Mouse (Mus musculus): ENCODE measurements around the gene Ano1. TPM values are rescaled to one million over a fixed set of nuclear protein-coding genes. Genes with fewer than 3 reads are reported as not detected.

Ano1 gene
- total RNA-seq, 1 experiment from 2014 or later, result not detected

DNA sequence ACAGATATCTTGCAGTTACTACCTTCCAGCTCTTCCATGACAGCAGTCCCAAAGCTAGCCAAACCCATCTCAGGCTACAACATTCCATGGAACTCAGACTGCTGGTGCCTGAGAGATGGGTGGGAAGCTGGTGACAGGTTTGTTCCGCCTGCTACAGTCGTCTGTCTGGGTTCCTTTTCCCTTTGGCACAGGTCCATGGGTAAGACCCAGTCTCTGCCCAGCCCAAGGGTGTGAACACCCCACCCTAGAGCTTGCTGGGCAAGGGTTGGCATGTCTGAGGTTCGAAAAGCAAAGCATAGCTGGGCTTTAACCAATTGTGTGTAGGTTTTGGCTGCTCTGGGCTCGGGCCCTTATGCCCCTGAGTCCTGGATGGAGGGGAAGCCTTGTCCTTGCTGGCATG is 139.4 kb downstream of the Ano1 start:
- ATAC-seq (ENCODE audit: extremely low read depth, insufficient number of reproducible peaks, low FRiP score, poor library complexity, severe bottlenecking), result no peak

DNA sequence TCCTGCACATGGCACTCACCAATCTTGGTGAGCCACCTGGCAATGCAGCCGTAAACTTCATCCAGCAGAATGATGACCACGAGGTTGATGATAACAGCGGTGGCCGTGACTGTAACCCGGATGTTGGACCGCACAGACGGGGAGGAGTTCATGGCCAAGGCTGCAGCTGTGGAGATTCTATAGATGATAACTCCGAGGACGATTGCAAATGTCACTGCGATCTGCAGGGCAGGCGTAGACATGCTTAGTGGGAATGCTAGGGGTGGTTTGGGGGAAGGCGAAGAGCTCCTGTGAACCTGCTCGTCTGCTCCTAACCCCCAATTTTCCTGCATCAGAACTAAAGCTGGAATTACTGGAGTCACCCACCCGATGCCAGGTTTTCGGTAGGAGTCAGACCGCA is 140.2 kb downstream of the Ano1 start:
- no peak for ATAC-seq (ENCODE audit: extremely low read depth, insufficient number of reproducible peaks, low FRiP score, poor library complexity, severe bottlenecking)

DNA sequence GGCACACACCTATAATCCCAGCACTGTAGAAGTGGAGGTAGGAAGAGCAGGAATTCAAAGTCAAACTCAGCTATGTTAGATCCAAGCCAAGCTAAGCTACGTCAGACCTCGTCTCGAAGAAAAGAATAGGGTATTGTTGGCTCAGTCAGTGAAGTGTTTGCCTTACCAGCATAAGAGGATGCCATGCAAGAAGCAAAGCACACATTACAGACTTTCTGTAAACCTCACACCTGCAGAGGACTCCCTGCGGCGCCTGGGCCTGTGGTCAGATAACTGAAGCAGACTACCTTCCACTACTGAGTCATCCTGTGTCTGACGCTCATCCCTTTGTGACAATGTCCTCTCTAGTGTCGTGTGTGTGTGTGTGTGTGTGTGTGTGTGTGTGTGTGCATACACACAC is 142.2 kb downstream of the Ano1 start:
- no peak for ATAC-seq (ENCODE audit: extremely low read depth, insufficient number of reproducible peaks, low FRiP score, poor library complexity, severe bottlenecking)

DNA sequence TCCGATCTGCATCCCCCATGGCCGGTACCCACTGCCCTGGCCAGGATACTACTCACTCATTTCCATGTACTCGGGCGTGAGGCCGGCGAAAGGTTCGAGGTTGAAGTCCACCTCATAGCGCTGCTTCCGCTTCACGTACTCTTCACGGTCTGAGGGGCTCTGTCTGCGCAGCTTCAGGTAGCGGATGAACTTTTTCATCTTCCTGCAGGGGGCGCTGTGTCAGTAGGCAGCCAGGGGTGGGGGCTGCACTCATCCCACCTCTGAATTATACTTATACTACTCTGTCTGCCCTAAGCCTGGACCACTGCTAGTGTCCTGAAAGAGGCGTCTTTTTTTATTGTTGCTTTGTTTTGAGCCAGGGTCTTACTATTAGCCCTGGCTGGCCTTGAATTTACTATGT is 143.9 kb downstream of the Ano1 start:
- no peak for ATAC-seq (ENCODE audit: extremely low read depth, insufficient number of reproducible peaks, low FRiP score, poor library complexity, severe bottlenecking)

DNA sequence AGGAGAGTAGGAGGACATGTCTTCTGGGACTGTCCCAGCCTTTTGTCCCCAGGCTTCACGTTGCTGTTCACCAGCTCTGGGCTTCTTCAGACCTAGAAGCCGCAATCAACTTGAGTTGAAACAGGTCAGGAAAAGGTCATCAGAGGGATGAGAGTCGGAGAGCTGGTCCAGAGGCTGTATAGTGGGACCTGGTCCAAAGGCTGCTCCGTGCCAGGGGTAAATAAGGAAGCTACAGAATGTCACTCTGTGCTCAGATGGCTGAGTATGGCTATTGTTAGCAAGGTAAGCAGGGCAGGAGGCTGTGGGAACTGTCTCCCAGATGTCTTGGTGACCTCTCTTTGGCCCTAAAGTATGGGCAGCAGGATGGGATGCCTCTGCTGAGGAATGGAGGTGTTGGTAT is 147.0 kb downstream of the Ano1 start:
- no peak for ATAC-seq (ENCODE audit: extremely low read depth, insufficient number of reproducible peaks, low FRiP score, poor library complexity, severe bottlenecking)

DNA sequence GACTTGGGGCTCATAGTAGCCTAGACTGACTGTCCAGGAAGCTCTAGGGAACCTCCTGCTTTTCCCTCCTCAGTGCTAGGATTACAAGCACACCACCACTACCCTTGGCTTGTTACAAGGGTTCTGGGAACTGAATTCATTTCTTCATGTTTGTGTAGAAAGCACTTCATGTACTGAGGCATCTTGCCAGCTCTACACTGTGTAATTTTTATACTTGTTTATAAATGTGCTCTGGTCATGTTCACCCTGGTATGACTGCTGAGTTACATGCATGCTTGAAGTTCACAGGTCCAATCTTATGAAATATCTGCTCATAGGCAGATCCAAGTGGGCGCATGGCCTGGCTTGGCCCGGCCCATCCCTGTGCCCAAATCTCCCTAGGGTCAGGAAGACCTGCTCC is 147.5 kb downstream of the Ano1 start:
- ATAC-seq (ENCODE audit: extremely low read depth, insufficient number of reproducible peaks, low FRiP score, poor library complexity, severe bottlenecking), result no peak

DNA sequence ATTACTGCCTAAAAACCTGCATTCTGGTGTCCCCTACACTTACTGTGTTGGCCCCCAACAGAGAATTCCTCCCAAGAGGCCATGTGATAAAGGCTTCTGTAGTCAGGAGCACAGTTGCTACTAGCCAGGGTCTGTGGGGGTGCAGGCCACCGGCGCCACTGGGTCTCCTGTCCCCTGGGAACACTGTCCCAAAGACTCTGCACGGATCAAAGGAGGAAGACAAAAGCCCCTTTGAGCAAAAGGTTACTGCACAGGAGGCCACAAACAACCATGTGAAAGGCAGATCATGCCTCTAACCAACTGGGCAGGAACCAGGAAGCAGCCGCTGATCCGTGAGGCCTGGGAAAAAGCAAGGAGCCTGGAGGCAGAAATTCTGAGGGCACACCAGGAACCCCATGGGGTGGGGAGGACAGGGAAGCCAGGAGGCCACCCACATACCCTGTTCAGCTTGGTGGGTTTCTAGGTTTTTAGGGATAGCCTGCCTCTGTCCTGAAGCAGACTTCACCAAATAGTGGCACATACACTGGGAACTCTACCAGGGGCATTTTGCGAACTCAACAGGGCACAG is 151.4 kb downstream of the Ano1 start:
- ATAC-seq (ENCODE audit: extremely low read depth, insufficient number of reproducible peaks, low FRiP score, poor library complexity, severe bottlenecking), result no peak

DNA sequence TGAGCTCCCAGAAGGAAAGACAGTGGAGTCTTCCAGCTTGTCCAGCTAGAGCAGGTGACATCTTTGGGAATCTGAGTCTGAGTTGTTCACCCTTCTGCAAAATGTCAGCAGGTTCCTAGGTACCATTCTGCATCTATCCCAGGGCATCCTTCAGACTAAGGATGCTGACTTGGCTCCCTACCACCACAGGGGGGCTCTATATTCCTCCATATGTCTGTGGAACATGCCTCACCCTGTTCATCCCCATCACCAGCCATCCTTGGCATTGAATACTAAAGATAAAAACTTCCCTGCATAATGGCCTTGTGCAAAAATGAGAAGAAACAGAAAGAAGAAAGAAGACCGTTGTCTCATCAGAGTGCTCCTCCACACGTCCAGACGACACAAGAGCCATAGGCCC is 162.3 kb downstream of the Ano1 start:
- ATAC-seq (ENCODE audit: extremely low read depth, insufficient number of reproducible peaks, low FRiP score, poor library complexity, severe bottlenecking), result no peak

DNA sequence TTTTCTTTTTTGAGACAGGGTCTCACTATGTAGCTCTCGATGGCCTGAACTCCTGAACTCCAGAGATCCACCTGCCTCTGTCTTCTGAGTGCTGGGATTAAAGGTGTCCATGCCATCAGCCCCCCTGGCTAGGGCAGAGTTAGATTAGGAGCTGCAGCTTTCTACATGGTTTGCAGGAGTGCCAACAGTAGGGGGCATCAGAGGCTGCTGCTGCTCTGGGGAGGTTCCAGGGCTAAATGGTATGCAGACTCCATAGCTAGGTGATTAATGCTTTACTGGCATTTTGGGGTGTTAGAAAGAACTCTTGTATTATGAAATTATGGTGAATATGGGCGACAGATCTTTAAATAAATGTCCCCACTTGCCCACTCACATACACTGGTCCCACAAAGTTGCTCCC is 164.5 kb downstream of the Ano1 start:
- no peak for ATAC-seq (ENCODE audit: extremely low read depth, insufficient number of reproducible peaks, low FRiP score, poor library complexity, severe bottlenecking)

DNA sequence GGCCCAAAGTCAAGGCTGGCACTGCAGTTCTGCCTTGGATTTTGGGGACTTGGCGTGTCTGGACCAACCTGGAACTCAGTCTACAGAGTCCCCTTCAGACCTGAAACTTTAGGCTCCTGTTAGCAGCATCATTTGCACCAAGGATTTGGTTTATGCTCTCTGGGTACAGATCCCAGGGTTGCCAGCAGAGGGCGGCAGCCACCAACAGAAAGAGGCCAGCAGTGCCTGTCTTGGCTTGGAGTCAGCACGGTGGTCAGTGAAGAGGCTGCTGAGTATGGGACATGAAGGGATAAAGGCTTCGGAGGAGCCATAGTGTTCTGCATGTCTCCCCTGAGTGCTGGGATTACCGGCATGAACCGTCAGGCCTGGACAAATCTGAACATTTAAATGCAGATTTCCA is 166.1 kb downstream of the Ano1 start:
- ATAC-seq (ENCODE audit: extremely low read depth, insufficient number of reproducible peaks, low FRiP score, poor library complexity, severe bottlenecking), result no peak

DNA sequence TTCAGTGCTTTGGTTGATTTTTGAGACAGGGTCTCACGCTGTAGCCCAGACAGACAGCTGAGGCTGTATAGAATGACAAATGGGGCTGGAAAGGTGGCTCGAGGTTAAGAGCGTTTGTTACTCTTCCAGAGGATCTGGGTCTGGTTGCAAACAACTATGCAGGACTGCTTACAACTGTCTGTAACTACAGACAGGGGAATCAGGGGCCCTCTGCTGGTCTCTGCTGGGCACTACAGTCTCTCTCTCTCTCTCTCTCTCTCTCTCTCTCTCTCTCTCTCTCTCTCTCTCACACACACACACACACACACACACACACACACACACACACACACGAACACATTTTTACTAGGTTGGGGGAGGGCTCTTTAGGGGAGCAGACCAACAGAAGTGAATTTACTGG is 168.2 kb downstream of the Ano1 start:
- peak; percentile 37; the same call in 1 of the 2 replicates for ATAC-seq (ENCODE audit: extremely low read depth, insufficient number of reproducible peaks, low FRiP score, poor library complexity, severe bottlenecking)

DNA sequence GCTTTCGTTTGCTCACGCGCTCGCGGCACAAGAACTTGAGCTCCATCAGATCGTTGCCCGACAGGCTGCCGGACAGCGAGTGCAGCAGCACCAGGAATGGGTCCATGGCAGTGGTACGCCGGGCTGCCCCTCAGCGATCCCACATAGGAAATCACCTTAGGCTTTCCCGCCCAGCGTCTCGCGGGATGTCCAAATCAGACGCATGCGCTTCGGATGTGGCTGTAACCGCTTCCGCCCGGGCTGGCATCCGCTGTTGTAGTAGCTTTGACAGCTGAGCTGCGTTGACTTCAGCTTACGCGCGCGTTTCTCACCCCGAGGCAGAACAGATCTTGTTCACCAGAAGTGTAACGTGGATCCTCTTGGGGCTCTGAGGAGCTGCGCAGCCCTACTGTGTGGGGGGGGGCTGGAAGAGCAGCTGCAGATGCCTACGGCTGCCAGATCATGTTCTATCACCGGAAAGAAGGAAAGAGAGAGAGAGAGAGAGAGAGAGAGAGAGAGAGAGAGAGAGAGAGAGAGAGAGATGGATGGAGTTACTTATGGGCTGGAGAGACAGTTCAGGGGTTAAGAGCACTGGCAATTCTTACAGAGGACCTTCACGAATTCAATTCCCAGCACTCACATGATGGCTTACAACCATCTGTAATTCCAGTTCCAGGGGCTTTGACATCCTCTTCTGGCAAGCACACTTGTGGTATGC is 169.3 kb downstream of the Ano1 start, which contains the start of gene Fadd:
Gene Fadd, minus strand, starts transcription at position 180 of the 697 bp plus-strand sequence.
- peak; percentile 70 for ATAC-seq (ENCODE audit: extremely low read depth, insufficient number of reproducible peaks, low FRiP score, poor library complexity, severe bottlenecking)

DNA sequence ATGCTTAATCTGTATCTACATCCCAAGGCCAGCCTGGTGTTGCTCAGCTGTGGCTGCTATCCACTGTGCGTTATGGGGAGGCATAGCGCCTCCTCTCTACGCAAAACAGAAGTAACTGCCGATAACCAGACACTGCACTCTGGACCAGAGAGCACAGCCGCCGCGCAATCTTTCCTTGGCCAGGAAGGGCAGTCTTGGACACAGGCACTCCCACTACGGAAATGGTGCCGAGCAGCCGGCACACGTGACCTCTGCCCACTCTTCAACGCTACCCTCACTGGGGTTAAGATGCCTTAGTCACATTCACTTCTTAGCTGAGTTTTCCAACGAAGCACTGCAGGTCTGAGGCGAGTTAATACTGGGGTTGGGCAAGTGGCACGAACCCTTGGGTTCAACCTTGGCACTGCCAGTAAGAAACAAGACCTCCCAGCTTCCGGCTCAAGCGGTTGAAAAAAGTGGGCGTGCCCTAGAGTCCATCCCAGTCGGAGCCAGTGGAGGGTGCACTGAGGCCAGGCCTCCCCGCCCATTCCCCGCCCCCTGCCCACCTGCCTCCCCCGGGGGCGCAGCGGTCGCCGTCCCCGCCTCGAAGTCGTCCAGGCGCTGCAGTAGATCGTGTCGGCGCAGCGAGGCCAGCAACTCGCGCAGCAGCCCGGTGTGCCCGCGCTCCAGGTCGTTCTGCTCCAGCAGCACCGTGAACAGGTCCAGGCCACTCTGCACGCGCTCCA is 170.1 kb downstream of the Ano1 start:
- ATAC-seq (ENCODE audit: extremely low read depth, insufficient number of reproducible peaks, low FRiP score, poor library complexity, severe bottlenecking), result peak; percentile 49

DNA sequence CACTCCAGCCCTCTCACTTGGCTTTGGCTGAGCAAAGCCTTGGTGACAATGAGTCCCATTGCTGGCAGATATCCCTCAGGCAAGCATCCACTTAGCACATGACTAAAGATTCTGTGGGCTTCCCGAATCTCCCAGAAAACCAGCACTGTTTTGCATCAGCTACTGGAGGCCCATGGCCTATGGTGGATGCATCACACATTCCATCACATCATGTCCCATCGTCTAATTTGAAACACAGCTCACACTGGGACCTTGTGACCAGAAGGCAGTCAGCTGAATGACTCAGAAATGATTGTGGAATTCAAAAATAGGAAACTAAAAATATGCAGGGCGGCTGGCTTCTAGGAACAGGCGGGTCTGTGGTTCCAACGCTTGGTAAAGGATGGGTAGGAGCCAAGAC is 173.9 kb downstream of the Ano1 start:
- ATAC-seq (ENCODE audit: extremely low read depth, insufficient number of reproducible peaks, low FRiP score, poor library complexity, severe bottlenecking), result no peak

DNA sequence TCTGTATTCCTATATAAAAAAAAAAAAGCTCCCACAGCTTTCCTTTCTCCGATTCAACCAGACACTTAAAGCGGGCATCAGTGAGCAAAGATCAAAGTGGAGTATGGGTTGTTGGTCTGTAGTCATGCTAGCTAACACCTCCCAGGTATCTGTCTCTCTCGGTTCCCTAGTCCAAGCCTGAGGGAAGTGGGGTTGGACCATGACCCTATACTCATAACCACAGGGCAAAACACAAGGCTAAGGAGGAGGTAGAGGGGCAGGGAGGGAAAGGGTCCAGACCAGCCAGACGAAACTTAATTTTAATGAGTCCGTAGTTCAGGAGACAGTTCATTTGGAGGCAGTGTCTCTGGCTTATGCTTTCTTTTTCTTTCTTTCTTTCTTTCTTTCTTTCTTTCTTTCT is 179.5 kb downstream of the Ano1 start:
- no peak for ATAC-seq (ENCODE audit: extremely low read depth, insufficient number of reproducible peaks, low FRiP score, poor library complexity, severe bottlenecking)

DNA sequence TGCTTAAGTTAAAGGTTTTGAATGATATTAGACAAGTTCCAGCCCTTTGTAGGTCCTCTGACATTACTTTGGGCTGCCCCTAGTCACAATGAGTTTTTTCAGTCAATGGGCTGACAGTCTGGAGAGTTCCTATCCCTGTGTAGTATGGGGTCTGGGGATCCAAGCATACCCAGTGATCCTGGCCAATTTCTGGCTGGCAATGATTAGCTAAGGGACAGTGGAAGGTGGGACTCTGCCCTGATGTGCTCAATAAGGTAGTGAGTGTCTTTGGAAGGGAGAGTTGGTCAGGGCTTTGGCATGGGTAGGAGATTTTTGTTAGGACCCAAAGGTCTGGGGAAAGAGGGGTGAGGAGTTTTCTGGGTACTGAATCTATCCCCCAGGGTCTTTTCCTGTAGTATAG is 180.2 kb downstream of the Ano1 start:
- ATAC-seq (ENCODE audit: extremely low read depth, insufficient number of reproducible peaks, low FRiP score, poor library complexity, severe bottlenecking), result no peak

DNA sequence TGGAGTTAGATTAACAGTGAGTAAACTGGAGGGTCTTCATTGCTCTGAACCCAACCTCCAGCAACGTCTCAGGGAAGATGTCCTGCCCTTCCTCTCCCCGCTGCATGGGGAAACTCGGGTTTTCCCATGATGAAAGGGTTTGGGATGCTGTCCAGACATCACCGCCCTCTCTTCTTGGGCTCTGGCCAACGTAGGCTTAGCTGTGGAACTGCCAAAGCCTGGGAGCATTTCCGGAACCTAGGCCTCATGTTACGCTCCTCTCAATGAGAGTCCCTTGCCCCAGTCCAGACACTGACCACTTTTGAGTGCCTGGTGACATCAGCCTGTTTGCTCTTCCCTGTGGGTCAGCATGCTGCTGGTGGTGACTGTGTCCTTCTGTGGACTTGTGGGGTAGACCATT is 182.3 kb downstream of the Ano1 start:
- ATAC-seq (ENCODE audit: extremely low read depth, insufficient number of reproducible peaks, low FRiP score, poor library complexity, severe bottlenecking), result no peak

DNA sequence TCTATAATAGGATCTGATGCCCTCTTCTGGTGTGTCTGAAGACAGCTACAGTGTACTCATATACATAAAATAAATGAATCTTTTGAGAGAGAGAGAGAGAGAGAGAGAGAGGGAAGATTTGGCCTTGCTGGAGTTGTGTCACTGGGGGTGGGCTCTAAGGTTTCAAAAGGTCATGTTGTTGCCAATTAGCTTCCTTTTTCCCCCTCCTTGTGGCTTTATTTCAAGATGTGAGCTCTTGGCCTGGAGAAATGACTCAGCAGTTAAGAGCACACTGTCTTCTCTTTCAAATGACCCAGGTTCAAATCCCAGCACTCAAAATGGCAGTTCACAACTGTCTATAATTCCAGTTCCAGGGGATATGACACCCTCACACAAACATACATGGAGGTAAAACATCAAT is 183.7 kb downstream of the Ano1 start:
- ATAC-seq (ENCODE audit: extremely low read depth, insufficient number of reproducible peaks, low FRiP score, poor library complexity, severe bottlenecking), result no peak

DNA sequence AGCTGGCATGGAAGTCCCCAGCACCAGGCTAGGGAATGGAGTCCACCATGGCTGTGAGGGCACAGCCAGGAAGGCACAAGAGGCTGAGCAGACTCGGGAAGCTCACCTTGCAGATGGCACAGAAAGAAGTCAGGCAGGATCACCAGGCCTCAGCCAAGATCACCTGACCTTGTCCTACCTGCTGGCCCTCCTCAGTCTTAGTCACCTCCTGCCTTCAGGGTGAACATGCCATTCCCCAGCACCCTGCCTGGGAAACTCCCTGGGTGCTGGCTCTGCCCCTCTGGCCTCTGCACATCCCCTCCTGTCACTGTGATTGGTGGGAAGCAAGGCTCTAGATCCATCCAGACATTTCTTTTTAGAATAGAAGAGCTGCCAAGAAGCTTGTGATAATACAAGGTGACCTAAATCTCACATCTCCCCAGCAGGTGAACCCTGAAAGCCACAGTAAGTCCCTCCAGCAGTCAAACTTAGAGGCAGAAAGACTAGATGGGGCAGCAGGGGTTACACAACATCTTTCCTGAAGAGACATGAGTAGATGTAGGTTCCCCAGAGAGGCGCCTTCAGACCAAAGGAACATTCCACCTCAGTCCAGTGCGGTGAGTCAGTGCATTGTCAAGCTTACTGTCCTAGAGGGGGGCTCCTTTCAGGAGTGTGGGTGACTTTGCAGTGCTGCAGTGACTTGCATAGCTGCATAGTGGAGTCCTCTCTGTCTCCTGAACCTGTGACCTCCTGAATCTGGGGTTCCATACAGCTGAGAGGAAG is 184.7 kb downstream of the Ano1 start:
- ATAC-seq (ENCODE audit: extremely low read depth, insufficient number of reproducible peaks, low FRiP score, poor library complexity, severe bottlenecking), result no peak

All from neutrophil, adult 5-6 weeks (primary cell).